Mouse (Mus musculus): ENCODE results near the gene Gm20671.
"Not testable (repeated sequence)": the region's sequence is repeated elsewhere in the genome, so short reads cannot be mapped to it uniquely, and the experiment has no call there.

The Gm20671 gene

DNA sequence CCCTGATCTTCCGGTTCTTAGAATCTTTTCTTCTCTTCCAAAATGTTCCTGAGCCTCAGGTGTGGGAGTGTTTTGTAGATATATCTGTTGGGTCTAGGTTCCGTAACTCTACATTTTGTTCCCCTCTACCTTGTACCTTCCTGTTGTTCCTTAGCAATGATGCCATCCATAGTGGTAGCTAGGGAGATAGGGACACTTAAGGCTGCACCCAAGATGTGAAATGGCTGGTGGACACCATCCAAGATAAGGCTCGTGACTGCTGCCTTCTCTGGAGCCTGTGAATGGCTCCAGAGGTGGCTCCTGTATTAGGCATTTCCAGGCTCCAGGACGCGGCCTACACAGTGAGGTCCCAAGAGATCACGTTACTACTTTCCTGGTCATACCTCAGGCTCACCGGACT, 98.6 kb downstream of the Gm20671 start:
- no peak for DNase-seq

GRCm38 (mm10) chr5:32725397-32725796, 101.5 kb downstream of the Gm20671 start:
- not testable (repeated sequence) for DNase-seq

DNA sequence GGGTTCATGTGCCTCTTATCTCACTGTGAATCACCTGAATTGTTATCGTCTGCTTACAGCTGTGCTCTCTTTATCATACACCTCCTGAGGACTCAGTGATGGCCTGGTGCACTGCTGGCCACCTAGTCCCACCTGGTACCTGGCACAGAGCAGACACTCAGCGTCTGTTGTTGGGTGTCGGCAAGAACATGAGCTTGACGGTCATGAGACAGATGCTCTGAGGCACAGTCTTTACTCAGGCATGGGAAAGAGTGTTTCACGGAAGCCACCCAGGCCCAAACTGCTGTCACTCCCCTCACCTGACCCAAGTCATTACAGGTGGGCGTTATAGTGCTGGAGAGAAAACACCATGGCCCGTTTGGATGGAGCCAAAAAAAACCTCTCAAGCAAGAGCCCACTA, 102.9 kb downstream of the Gm20671 start:
- DNase-seq, result no peak

- DNase-seq, result not testable (repeated sequence)
These were observed 104.2 kb downstream of the Gm20671 start for GRCm38 (mm10) chr5:32722711-32723110.

DNA sequence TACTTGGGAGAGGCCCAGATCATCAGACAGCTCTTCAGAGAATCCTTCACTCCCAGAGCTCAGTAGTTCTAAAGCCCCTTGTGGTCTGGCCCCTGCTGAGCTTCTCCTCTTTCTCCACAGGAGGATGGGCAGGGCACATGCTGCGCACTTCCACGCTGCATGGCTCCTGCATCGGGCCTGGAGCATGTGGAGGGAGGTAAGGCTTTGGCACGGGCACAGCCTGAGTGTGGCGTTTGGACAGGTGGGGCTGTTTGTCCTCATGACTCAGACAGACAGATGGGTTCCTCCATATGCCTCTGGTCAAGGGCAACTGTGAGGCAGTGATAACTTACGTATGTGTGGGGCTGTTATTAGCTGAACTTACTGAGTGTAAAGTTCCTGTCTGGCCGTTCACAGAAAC, 104.6 kb downstream of the Gm20671 start:
- no peak for DNase-seq

GRCm38 (mm10) chr5:32721316-32721715, 105.6 kb downstream of the Gm20671 start:
- DNase-seq, result no peak

- no peak for DNase-seq
These were observed 106.5 kb downstream of the Gm20671 start for GRCm38 (mm10) chr5:32720416-32720815.

DNA sequence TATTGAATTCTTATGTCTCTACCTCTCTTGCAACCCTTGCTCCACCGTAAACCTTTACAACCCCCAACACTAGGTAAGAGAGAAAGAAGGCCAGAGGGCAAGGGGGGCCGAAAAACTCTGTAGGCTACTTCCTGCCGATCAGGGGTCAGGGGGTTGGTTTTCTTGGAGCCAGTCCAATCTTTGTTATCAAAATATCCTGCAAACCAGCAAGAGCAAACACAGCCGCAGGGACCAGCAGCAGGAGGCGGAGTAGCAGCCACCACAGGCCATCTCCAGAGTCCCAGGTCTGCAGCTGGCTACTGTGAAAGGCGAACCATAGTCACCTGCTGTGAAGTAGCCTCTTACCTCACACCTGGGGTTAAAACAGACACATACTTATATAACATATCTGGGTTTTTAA, 108.0 kb downstream of the Gm20671 start:
- no peak for DNase-seq

DNA sequence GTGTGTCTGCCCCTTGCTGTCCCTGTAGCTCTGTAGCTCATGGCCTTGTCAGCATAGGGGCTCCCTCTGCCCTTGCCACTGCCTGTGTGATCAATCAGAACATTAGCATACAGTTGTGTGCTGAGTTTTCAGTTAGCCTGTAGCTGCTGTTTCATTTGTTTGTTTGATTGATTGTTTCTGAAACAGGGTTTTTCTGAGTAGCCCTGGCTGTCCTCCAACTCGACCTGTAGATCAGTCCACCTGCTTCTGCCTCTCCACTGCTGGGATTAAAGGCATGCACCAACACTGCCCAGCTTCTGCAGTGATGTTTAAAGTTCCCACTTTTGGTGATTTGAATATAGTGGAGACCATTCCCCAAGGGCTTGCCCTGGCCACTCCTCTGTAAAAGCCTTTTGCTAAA, 109.2 kb downstream of the Gm20671 start:
- DNase-seq, result no peak

DNA sequence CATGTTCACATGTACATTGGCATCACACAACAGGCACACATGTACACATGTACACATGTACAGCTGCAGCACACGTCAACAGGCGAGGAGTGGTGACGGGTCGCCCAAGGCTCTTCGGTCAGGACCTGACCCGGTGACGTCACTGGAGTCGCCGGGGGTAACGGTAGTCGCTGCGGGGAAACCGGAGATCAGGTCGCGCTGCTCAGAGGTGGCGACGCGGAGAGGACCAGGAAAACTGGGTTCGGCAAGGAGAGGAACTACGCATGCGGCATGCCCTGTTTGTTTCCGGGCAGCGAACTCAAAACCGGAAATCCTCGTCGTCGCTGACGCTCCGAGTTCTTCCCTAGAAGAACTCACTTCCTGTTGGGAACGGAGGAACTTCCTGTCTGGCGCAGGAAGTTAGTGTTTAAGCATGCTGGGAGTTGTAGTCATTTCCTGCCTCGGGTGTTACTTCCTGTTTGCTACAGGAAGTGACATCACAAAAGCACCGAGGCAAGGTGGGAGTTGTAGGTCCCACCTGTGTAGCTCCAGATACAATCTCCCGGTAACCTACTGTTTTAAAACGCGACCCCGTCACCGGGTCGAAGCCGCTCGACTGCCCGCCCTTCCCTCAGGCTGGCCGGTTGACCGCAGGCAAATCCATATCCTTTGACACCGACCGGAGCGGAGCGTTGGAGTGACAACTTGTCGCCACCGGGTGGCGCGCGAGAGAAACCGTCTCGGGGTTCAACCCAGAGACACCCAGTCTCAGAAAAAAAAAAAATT, 113.0 kb downstream of the Gm20671 start:
- DNase-seq, result peak; percentile 83

GRCm38 (mm10) chr5:32713042-32713702, 113.7 kb downstream of the Gm20671 start:
- no peak for DNase-seq

DNA sequence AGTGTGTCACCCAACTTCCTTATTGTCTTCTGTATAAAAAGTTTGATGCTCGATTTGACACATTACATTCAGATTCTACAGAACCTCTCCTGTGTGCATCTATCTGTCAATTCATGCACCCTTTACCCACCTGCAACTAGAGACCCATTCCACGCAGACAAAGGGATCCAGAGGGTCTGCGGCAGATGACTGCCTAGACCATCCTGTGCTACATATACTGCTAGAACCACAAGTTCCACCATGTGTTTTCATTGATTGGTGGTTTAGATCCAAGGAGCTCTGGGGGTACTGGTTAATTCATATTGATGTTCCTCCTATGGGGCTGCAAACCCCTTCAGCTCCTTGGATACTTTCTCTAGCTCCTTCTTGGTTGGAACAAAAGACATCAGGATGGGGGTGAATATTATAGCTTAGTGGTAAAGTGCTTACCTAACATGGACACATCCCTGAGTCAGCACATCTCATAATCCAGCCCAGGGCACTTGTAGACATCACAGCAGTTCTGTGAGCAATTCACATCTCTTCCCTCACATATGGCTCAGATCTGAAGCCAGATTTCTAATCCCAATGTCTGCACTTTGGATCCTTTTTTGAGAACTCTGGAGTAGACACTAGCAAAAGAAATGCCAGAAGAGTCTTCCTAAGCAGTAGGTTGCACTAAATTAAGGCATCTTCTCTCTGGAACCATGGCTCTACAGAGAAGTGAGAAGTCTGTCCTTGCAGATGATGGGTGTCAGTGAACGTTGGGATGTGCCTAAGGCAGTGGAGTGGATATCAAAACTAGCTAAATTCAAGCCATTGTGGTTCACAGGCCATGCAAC, 114.5 kb downstream of the Gm20671 start:
- no peak for DNase-seq

GRCm38 (mm10) chr5:32711485-32711884, 115.4 kb downstream of the Gm20671 start:
- no peak for DNase-seq

GRCm38 (mm10) chr5:32706226-32706780, 120.6 kb downstream of the Gm20671 start:
- DNase-seq, result no peak

GRCm38 (mm10) chr5:32697208-32697867, 129.6 kb downstream of the Gm20671 start:
- no peak for DNase-seq

DNA sequence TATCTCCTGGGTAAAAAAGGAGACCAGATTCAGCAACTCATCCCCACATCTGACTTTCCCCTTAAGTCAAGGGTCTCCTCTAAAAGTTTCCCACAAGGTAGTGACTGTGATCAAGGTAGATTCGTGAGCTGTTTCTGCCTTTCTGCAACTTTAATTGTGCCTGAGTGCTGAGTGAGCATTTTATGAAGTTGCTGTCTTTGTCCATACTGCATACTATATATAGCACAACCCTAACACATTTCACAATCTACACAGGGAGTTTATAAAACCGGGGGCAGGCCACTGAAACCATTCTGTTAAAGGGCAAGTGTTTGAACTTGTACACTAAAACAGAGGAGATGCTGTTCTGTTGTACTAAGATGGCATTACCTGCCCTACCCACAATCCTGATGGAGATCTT, 133.5 kb downstream of the Gm20671 start:
- no peak for DNase-seq
